Mouse (Mus musculus) inflammation-experienced regulatory T-cells, adult 6 months (primary cell): ENCODE data around the gene Adipoq. TPM values are rescaled to one million over a fixed set of nuclear protein-coding genes. Genes with fewer than 3 reads are reported as not detected.
"Not testable (repeated sequence)": the region's sequence is repeated elsewhere in the genome, so short reads cannot be mapped to it uniquely, and the experiment has no call there.

Experiments used
- ATAC-seq: one replicate; pipeline ENCODE4 v1.8.0; 2017
- polyA plus RNA-seq, 3 experiments: library from polyadenylated mRNA; unstranded; fragments of 100-300 nt; shearing (Covaris generic); gene quantifications; one replicate each; pipeline ENCODE4 v1.2.1; 2017

Gene Adipoq
- polyA plus RNA-seq, 3 experiments from 2014 or later: 0.46 to 0.95 TPM; not detected in 1

DNA sequence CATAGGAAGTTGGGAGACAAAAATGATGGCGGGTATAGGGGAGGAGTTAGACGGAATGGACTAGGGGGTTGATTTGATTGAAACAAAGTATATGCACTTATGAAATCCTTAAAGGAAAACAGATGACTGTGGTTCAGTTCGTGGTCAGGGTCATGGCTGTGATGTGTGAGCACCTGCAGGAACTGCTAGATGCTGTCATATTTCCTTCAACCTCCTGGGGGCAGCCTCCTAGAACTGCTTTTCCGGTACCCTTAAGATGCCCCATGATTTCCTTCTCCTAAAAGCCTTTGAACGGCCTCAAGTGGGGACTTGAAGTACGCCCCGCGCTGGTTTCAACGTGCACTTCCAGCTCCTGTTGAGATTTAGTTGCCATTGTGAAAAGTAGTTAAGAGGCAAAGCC, 19.1 kb downstream of the Adipoq start:
- peak; percentile 82 for ATAC-seq

DNA sequence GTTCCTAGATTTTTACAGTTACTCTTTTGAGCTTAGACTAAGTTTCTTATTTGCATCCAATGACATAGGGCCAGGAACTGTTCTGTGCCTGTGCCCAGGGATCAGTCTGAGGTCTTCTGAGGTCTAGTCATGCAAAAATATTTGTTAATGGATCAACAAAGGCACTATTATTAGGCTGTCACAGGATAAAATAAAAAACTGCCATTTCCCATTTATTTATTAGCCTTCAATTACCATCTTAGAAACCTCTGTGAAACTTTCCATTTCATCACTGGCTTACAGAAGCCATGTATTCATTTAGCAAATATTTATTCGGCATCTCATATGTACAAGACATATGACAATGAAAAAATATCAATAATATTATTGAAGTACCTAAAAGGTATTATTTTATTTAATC, 20.3 kb downstream of the Adipoq start:
- no peak for ATAC-seq

DNA sequence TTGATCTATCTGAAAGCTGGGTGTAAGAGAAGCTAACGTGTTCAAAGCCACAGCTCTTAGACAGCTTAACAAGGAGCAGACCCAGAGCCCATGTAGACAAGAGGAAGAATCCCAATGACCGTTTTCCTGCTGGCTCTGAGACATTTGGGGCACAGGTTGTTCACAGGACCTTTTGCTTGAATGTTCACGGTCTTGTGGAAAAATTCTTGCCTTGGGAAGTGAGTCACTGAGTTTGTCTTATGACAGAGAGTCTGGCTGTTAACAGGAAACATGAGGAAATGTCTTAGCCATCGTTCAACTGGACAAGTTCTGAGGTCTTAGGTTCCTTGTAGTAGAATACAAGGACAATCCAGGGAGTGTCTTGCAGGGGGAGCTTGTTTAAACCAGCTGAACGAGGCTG, 20.7 kb downstream of the Adipoq start:
- no peak for ATAC-seq

DNA sequence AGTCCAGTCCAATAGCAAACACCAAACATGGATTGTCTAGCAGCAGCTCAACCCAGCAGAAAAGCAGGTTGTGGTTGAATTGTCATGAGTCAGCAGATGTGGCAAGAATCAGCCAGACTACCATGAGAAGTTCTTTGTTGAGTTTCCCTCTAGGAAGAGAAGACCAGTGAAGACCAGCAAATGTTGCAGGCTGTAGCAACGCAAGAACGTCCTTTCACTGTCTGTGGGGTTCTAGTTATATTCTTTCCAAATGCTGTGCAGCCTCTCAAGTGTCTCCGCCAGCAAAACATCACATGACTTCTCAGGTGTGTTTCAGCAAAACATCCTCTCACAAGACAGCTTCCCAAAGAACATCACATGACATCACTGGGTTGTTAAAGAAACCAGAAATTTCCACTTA, 24.5 kb downstream of the Adipoq start:
- peak; percentile 12 for ATAC-seq

DNA sequence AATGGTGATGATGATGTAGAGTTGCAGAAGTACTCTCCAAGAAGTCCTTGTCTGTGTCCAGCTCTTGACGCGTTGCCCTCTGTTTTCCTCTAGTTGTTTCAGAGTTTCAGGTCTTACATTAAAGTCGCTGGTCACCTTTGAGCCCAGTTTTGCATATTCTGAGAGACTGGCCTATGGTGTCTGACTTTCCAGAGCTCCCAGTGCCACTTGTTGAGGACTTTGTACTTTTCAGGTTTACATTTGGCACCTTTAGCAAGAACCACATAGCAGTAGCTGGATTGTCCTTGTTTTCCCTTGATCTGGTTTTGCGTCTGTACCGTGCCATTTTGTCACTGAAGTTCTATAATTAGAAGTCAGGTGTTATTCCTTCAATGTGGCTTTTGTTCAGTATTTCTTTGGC, 27.6 kb downstream of the Adipoq start:
- no peak for ATAC-seq

DNA sequence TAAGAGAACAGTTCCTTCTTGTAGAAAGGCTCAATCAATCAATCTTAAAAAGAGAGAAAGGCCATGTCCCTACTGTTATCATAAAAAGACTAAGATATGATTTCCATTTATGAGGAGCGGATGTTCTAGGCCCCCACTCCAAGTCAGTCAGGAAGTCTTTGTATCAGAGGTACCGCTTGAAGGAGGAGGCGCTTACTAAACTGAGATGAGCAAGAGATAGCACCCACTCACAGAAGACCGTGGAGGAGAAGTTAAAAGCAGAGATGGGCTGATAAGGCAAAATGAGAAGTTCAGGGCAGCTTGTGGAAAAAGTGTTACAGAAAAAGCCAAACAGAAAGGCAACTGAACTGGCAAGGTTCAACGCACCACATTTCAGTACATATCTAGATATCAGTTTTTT, 28.5 kb downstream of the Adipoq start:
- ATAC-seq: peak; percentile 88

DNA sequence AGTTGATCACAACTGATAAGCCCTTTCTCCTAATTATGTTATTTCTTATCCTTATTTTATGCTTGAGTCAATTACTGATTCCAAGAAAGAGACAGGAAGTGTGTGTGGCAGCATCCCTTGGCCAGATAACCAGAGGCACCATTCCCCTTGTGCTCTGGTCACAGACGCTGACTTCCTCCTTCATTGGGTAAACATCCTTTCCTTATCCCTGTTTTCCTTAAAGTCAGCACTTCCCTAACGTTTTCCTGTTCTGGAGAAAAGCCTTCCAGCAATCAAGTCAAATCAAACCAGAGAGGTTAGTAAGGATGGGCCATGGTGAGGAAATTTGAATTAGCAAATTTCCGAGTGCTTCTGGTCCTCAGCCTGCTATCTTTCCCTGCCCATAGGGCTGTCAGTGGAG, 29.6 kb downstream of the Adipoq start:
- ATAC-seq: no peak

DNA sequence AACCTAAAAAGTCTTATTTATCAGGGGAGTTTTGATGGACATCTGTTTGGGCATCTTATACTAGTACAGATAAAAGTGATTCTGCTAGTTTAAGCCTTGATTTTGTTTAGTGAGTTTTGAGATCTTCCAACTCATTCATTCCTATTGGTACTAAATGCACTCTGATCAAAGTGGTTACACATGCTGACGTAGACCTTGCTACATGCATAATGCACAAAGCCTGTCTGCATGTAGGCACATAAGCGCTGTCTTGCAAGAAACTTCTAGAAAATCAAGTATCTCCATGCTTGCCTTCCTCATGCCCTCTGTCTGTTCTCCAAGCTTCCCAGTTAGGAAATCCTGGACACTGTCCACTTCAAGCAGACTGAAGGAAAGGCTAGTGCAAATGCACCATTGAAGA, 31.5 kb downstream of the Adipoq start:
- no peak for ATAC-seq

DNA sequence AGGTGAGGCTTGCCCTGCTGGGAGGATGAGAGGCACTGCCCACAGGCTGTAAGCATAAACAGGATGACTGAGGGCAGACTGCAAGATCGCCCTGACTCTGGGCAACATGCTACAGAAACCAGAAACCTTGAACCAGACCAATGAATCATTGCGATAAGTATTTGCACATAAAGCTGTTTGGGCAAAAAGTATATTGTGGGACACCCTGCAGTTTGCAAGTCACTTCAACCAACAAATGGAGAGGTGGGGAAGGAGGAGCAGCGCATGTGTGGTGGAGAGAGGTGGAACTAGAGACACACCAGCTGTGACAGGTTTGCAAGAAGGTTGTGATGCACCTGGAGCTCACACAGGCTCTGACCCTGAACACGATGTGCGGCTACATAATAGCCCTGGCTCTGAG, 32.5 kb downstream of the Adipoq start:
- no peak for ATAC-seq

DNA sequence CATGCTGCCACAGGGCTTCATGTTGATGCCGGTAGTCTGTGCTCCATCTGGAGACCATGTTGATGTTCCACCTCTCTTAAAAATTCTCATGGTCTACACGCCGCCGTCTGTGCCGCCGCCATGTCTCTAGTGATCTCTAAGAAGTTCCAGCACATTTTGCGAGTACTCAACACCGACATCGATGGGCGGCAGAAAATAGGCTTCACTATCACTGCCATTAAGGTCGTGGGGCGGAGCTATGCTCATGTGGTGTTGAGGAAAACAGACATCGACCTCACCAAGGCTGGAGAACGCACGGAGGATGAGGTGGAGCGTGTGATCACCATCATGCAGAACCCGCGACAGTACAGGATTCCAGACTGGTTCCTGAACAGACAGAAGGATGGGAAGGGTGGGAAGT, 33.1 kb downstream of the Adipoq start:
- not testable (repeated sequence) for ATAC-seq

DNA sequence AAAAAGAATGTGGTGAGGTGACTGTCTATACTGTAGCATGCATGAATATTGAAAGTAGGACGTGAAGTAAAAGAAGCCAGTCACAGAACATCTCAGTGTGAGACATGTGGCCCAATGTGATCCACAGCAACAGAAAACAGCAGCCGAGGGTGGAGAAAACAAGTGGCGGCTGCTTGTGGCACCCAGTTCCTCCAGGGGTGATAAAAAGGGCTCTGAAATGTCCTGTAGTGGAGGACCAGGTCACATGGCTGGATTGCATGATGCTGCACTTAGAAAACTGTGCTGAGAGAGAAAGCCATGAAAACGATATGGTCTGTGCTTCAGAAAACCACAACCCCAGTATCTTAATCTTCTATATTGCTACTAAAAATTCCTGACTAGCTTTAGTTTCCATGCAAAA, 34.7 kb downstream of the Adipoq start:
- peak; percentile 14 for ATAC-seq

DNA sequence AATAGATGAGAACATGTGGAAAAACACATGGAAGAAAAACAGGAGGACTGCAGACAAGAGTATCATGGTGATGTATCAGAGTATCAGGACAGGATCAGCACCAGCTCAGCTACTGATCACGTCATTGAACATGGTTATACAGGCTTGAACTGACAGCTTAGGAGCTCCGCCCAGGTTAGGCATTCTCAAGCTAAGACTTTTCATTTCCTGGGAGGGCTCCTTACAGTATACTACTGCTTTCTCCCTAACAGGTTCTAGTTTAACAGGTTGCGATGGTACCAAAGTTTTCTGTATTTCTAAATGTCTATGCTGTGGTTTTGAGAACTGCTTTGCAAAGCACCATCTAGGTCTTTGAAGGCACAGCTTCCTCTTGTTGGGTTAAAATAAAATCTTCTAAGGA, 35.2 kb downstream of the Adipoq start:
- ATAC-seq: peak; percentile 89

DNA sequence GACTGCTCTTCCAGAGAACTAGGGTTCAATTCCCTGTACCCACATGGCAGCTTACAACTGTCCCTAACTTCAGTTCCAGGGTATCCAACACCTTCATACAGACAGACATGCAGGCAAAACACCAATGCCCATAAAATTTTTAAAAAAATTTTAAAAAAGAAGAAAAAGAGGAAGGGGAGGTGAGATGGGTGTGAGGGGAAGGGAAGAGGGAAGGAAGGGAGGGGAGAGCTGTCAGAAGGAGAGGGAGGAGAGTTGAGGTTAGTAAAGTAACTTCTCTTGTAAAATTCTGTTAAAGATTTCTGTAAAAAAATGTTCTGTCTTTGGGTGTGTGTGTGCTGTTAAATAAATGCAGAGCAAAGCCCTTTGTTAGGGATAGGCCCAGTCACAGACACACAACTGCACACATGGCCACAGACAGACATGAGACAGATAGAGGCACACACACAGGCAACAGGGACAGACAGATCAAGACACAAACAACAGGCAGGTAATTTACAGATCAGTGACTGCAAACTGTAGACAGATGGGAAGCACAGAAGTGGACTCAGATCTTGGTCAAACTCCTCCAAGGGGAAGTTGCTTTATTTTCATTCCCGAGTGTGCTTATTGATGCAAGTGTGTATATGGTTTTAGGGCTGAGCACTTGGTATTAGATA, 35.7 kb downstream of the Adipoq start:
- no peak for ATAC-seq

DNA sequence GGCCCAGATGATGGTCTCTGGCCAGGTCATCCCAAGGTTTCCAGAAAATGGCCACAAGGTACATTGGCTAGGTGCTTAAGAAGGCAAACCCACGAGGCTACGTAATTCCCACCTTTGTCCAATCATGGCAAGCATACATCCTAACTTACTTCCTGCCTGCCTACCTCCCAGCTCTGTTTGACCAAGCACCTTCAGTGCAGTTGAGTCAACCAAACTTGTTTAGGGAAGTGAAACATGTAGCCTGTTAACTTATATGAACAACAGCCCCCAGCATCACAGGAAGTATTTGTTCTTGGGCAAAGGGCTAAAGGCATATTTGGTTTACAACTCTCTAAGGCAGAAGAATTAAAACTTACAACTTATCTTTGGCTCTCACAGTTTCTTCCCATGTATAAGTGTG, 39.5 kb downstream of the Adipoq start:
- no peak for ATAC-seq

DNA sequence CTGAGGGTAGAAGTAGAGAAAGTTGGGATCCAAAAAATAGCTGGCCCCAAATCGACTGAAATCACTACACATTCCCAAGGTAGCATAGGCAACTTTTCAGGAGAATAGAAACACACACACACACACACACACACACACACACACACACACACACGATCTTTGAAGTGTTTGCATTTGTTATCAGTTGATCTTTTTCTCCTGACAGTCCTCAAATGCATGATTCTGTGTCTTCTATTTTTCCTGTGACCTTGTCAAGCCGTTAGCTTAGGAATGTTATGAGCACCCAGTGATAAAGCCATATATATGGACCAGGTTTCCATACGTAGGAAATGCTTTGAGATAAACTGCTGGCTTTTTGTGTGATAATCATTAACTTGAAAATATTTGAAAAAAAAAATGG, 40.1 kb downstream of the Adipoq start:
- ATAC-seq: no peak

DNA sequence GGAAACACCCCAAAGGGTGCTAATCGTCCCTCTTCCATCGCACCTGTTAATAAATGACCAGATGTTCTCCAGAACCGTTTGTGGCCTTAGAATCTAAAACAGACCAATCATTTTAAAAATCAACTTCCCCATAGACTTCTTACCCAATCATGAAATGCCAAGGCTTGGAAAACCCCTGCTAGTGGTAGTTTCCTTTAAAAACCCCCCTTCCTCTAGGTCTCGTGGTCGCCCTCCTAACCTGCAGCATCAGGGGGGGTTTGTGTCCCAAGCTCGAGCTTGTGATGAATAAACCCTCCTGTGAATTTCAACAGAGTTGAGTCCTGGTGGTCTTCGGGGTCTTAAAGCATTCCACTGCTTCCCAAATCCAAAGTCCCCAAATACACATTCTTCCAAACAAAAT, 41.6 kb downstream of the Adipoq start:
- peak; percentile 67 for ATAC-seq

DNA sequence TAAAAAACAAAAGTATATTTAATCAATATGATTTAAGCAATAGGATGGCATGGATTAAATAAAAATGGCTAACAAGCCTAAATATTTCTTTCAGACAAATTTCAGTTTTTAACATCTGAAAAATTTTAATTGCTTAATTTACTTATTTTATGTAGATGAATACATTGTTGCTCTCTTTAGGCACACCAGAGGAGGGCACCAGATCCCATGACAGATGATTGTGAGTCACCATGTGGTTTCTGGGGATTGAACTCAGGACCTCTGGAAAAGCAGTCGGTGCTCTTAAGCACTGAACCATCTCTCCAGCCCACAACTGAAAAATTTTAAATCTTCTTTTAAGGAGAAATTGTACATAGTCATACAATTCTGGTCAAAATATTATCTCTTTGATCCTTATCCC, 43.3 kb downstream of the Adipoq start:
- no peak for ATAC-seq

DNA sequence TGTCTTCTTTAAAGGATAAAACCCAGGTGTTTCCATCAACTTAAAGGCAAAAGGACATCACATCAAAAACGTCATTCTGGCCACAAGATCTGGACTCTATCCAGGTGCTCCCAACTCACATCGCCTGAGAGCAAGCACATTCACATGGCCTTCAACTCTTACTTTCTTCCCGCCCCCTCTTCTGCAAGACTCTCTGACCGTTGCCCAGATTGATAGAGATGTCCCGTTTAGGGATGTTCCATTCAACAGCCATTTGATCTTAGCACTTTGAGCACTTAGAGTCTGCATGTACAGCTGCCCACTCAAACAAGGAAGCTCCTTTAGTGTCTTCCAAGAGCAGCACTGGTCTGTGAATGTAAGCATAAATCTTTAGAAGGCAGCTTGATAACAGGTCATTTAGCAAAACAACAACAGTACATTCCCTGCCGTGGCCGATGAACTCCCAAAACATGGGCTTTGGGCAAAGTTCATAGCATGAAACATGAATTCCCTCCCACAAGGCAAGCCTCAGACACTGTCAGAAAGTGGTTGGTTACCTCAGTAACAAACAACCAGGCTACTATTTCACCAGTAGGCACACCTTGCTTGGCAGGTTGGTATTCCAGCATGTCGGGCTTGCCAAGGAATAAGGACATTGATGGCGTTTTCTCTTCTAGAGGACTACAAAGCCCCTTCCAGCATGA, 45.4 kb downstream of the Adipoq start:
- no peak for ATAC-seq

DNA sequence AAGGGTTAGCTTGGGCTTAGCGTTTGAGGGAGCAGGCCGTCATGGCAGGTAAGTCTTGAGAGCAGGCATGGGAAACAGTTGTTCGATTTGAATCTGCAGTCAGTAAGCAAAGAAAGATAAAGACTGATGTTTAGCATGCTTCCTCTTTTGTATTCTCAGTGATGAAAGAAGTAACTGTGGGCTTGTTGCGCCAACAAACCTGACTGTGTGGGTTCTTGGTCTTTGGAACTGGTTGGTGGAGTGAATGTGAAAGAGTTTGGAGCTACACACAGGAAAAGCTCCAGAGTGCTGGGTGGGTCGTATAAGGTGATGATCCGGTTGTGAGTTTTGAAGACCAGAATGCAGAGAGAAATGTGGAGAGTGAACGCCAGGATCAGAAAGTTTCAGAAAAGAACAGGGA, 49.3 kb downstream of the Adipoq start:
- peak; percentile 41 for ATAC-seq

DNA sequence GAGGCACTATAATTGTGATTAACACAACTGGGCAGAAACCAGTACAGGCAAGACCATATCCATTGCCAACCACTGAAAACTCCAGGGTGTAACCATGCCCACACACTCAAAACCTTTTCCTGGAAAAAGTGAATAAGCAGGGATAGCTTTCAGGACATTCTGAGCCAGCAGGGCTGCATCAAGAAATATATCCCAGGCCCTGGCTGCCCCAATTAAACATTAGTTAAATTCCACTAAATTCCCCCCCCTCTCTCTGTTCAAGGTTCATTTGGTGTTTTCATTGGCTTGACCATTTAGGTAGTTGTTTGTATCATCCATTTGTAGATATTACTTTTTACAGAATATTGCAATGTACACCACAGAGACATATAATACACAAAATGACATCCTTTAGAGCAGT, 50.0 kb downstream of the Adipoq start:
- ATAC-seq: no peak

DNA sequence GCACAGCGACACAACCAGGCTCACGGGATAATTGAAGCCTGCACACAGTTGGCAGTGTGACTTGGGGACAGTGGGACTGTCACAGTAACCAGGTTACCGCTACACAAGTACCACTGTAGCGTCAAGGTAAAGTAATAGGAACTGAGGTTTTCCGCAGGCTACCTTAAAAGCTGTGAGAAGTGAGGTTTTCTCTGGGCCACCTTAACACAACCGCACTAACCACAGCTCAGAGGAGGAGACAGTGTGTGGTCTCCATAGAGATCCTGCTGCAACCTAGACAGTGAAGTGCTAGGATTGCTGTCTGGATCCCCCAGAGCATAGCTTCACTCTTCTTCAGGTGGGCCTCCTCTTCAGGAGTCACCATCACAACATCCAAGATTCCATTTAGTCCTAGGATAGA, 50.5 kb downstream of the Adipoq start:
- ATAC-seq: no peak

DNA sequence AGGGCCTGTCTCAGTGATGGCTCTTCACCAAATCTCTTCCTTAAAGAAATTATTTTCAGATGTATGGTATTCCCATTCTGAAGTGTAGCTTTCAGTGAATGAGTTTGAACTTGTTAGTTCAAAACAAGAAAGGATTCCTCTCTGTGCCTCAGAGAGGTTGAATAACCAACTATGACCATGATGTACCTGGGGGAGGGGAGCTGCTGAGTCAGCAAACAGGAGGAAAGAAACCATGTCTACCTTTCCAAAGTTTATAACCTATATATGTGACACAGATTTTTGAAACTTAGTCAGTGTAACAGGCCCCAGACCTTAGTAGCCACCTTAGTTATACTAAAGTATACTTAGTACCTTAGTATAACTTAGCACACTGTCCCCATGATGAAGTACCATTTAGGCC, 55.2 kb downstream of the Adipoq start:
- no peak for ATAC-seq
